Mouse (Mus musculus) T-helper 2 cell (primary cell): ENCODE data around the gene Tbc1d22b.
"Not testable (repeated sequence)": the region's sequence is repeated elsewhere in the genome, so short reads cannot be mapped to it uniquely, and the experiment has no call there.

Experiments
- in situ Hi-C: fragments of 300-600 bp; cut with MboI, MseI; formaldehyde crosslinking; loops from one replicate; pipeline ENCODE4 v1.15.1; 2025; ENCODE audit warnings: high pct_unique_total_duplicates

The Tbc1d22b gene

GRCm38 (mm10) chr17:29589221-29589898, 39.8 kb downstream of the Tbc1d22b start:
- in situ Hi-C loops = no loop called here

GRCm38 (mm10) chr17:29595891-29596770, 46.5 kb downstream of the Tbc1d22b start:
- in situ Hi-C loops = no loop called here

GRCm38 (mm10) chr17:29596771-29597132, 47.2 kb downstream of the Tbc1d22b start:
- in situ Hi-C loops = no loop called here

- in situ Hi-C loops = no loop called here
Measured at GRCm38 (mm10) chr17:29599051-29599450, 49.5 kb downstream of the Tbc1d22b start.

GRCm38 (mm10) chr17:29599537-29599936, 50.0 kb downstream of the Tbc1d22b start:
- in situ Hi-C loops = no loop called here

- in situ Hi-C loops = no loop called here
Measured at GRCm38 (mm10) chr17:29601391-29601790, 51.8 kb downstream of the Tbc1d22b start.

GRCm38 (mm10) chr17:29603283-29603682, 53.7 kb downstream of the Tbc1d22b start:
- in situ Hi-C loops = no loop called here

- in situ Hi-C loops = not testable (repeated sequence)
Measured at GRCm38 (mm10) chr17:29613453-29613852, 63.9 kb downstream of the Tbc1d22b start.

- in situ Hi-C loops = no loop called here
Measured at GRCm38 (mm10) chr17:29614115-29615023, 64.8 kb downstream of the Tbc1d22b start, which contains the start of the genes Rnf8 and Gm28043. Gene Rnf8 (plus strand): TSS chr17:29614790. Gene Gm28043 (plus strand): TSS chr17:29614876.

- in situ Hi-C loops = no loop called here
Measured at GRCm38 (mm10) chr17:29615024-29615551, 65.5 kb downstream of the Tbc1d22b start.

GRCm38 (mm10) chr17:29615616-29616015, 66.0 kb downstream of the Tbc1d22b start:
- in situ Hi-C loops = no loop called here

GRCm38 (mm10) chr17:29619231-29619630, 69.6 kb downstream of the Tbc1d22b start:
- in situ Hi-C loops = no loop called here

- in situ Hi-C loops = no loop called here
Measured at GRCm38 (mm10) chr17:29623488-29623887, 73.9 kb downstream of the Tbc1d22b start.

GRCm38 (mm10) chr17:29627285-29627684, 77.7 kb downstream of the Tbc1d22b start:
- in situ Hi-C loops = no loop called here

- in situ Hi-C loops = no loop called here
Measured at GRCm38 (mm10) chr17:29628946-29629345, 79.4 kb downstream of the Tbc1d22b start.

GRCm38 (mm10) chr17:29629620-29630019, 80.0 kb downstream of the Tbc1d22b start:
- in situ Hi-C loops = no loop called here

- in situ Hi-C loops = no loop called here
Measured at GRCm38 (mm10) chr17:29632312-29632711, 82.7 kb downstream of the Tbc1d22b start.

GRCm38 (mm10) chr17:29635492-29635891, 85.9 kb downstream of the Tbc1d22b start:
- in situ Hi-C loops = no loop called here

- in situ Hi-C loops = no loop called here
Measured at GRCm38 (mm10) chr17:29636118-29636517, 86.5 kb downstream of the Tbc1d22b start.

- in situ Hi-C loops = no loop called here
Measured at GRCm38 (mm10) chr17:29637377-29637776, 87.8 kb downstream of the Tbc1d22b start.

- in situ Hi-C loops = no loop called here
Measured at GRCm38 (mm10) chr17:29637895-29638294, 88.3 kb downstream of the Tbc1d22b start.
